Mouse (Mus musculus) heart, adult 18-20 months (tissue): ENCODE measurements around the gene Zfp568. TPM values are rescaled to one million over a fixed set of nuclear protein-coding genes. Genes with fewer than 3 reads are reported as not detected.
A peak's percentile ranks its signal among the peaks of the same experiment; 100 is the strongest.

ENCODE experiments used
- DNase-seq, 2 experiments: peaks; one replicate each; pipeline ENCODE4 v3.0.0; 2021 to 2022; ENCODE audit warnings: mixed read lengths in 1 of 2
- total RNA-seq, 2 experiments: library from RNA; stranded (reverse); gene quantifications; 2 replicates each; pipeline ENCODE4 v1.2.3; 2021

Zfp568 gene
- total RNA-seq, 2 experiments from 2014 or later: 24.0 to 31.6 TPM

DNA sequence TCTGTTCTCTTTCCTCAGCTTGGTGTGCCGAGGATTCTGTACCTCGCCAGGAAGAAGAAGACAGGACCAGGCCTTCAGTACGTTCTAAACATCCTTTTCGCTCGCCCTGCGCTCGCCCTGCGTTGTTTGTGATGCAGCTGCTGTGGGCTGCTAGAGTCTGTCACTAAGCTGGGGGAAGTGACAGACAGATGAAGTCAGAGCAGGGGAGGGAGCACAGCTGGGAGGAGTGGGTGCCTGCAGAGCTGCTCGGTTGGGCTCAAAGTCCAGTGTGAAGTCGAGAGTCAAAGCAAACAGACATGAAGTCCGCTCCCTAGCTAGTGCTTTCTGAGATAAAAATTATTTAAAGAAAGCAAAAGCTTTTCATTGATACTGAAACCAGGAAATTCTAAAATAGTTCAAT is 5.3 kb downstream of the Zfp568 start:
- DNase-seq: no peak

DNA sequence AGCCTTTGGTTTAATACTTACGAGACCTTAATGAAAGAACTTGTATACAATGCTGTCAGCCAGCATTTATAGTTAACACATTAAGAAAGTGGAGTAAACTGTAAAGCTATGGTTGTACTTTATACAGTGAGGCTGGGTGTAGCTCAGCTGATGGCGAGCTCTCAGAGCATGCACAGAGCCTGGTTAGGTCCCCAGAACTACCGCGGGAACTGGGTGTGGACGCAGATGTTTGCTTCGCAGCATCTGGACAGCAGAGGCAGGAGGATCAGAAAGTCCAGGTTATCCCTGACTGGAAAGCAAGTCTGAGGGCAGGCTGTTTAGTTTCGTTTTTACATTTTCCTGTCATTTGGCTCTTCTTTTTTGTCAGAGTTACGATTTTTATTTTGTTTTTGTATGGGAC is 8.9 kb downstream of the Zfp568 start:
- no peak for DNase-seq

DNA sequence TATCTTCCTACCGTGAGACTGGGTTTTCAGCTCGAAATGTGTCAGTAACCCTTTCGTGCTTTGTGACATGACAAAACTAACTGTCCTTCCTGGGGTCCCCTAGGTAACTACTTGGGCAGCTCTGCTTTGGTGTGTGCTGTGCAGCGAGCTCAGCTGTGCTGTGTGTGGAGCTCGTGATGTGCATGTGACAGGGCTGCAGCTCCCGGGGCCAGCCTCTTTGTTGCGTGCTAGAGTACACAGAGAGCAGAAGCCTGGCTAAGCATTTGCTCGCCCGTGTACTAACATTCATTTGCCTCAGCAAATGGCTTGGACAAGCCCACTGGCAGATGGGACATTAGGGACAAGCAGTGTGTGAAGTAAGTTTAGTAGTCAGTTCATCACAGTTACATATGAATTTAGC is 9.6 kb downstream of the Zfp568 start:
- no peak for DNase-seq

DNA sequence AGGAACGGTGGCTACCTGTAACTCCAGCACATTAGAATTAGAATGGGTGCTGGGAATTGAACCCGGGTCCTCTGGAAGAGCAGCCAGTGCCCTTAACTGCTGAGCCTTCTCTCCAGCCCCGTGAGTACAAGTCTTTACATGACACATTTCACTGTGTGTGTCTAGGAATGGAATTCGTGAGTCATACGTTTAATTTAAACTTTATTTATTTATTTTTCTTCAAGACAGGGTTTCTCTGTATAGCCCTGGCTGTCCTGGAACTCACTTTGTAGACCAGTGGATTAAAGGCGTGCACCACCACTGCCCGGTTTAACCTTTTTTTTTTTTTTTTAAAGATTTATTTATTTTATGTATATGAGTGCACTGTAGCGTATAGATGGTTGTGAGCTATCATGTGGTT is 11.4 kb downstream of the Zfp568 start:
- no peak for DNase-seq

DNA sequence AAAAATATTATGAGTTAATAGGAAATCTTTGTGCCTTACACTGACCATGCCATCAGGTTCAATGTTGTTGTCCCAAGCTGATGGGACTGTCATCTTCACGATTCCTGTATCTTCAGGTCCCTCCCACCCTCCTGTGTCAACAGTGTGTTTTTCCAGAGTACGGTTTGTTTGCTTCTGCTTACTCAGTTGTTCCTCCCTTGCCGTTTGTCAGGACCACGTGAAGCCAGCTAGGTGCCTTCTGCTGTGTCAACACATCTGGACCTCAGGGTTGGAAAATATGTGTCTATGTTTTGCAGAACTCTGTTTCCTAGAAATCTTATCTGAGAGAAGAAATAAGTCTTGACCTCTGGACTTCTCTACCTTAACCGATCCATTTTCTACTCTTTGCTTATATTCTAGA is 16.8 kb downstream of the Zfp568 start:
- no peak for DNase-seq

DNA sequence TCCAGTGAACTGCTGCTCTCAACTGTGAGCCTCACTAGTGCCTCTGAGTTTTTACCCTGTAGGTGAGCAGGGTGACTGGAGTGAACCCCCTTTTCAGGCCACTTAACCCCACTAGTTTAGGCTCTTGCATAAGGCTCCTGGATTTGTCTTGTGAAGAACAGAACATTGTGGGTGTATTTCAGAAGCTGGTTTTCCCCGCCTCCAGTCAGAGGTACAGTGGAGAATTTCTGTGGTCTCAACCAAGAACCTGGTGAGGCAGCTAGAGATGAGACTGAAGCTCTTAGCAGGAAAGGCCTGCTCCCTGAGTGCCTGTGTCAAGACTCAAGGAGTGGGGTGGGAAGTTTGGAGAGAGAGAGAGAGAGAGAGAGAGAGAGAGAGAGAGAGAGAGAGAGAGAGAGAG is 23.8 kb downstream of the Zfp568 start:
- no peak for DNase-seq

DNA sequence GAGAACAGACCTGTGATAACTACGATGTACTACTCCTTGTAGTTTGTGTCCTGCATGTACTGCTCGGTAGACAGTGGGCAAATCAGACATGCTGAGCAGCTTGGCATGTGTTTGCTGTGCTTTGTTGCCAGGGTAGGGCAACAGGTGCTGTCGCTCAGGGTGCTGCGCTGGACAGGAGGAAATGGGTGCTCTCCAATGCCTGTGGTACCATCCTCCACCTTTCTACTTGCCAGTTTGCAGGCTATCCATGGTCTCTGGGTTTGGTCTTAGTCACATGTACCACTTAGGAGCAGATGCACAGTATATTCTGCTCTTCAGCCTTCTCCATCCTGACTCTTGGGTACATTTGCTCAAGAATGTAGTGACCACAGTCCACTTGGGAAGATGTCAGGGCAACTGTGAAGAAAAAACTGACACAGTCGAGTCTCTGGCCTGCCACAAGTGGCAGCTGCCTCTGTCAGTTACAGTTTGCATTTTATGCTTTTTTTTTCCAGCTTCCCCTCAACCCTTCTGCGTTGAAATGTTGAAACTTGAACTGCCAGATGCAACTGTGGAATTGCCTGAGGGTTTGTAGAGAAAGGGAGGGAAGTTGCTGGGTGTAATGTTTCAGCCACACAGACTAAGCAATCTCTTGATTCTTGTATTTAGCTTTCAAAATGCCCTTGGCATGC is 24.4 kb downstream of the Zfp568 start:
- DNase-seq: no peak

DNA sequence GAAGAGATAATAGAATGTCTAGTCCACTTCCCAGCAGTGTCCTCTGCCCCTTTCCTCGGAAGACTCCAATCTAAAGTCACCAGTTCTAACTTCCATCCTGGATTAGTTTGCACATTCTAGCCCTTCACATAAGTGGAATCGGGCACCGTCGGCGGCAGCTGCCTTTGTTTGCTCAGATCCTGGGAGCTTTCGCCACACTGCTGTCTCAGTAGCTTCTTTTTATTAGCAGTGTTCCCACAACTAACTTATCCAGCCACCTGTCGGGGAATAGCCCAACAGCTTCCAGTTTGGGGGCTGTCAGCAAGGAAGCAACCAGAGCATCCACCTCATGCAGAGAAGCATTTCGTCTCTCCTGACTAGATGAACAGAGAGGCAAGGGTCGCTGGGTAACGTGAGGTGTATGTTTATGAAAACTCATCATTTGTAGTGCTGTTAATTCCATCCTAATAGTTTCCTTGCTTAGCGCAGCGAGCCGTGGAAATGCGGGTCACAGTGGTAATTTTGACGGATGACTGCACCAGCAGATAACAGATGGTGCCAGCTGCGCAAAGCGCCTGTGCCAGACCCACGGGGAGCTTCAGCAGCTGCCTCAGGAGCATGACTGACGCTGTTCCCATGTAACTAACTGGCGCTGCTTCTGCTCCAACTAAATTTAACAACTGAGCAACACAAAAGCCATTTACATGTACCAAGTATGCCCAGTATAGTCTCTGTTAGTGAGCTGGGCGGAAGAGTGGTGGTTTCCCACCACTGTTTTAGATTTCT is 25.7 kb downstream of the Zfp568 start:
- DNase-seq: peak; percentile 55 to 73

DNA sequence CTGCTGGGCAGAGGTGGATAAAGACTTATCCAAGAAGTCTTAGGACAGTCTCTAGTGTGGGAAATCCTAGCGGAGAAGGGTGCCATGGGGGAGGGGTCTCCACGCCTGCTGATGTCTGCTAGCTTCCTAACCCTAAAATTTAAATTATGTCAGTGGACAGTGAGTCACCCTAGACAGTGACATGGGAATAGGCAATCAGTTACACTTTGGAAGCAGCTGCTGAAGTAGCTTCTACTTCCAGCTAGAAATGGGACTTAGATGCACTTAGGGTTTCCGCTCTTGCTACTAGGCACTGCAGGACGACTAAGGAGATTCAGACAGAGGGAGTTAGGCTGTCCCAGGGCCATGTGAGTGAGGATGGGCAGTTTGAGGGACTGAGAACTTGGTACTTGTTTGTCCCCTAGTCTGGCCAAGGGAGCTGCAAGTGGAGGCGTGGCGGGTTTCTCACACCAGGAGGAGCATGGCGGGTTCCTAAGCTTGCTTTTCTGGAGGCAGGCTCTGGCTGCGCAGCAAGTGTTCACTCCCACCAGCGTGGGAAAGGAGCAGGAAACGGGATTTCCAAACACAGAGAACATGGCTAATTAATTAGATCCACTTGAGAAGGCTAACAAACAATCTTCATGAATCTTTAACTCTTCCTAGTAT is 26.9 kb downstream of the Zfp568 start:
- peak; percentile 20 to 33 for DNase-seq

DNA sequence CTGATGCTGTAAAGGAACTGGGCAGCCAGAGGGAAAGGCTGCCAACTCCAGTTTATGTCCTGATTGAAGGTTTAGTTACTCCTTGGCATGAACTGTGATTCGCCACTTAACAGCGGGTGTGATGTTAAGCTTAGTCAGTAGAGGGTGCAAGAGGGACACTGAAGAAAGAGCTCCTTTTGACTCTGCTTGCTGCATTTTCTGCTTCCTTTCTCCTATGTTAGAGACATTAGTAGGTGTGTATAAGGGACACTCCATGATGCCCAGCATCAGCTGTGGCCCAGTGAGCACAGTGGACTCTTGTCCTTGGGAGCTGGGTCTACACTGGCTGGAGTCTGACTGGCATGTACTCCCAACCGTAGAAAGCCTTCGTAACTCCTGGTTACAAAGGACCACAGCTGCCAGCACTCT is 29.2 kb downstream of the Zfp568 start:
- DNase-seq: peak; percentile 28 to 67

DNA sequence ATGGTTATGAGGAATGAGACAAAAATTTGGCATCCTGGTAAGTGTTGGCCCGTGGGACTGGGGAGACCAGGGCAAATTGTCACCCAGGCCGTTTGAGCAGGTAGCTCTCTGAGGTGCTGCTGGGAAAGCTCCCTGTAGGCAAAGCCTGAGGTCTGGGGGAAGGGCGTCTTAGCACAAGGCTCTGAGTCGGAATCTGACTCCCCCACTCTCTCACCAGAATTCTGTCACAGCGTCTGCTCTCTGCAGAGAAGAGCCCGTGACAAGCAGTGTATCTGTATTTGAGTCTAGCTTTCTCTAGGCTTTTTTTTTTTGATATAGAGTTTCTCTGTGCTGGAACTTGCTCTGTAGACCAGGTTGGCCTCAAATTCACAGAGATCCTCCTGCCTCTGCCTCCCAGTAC is 33.5 kb downstream of the Zfp568 start:
- DNase-seq: no peak

DNA sequence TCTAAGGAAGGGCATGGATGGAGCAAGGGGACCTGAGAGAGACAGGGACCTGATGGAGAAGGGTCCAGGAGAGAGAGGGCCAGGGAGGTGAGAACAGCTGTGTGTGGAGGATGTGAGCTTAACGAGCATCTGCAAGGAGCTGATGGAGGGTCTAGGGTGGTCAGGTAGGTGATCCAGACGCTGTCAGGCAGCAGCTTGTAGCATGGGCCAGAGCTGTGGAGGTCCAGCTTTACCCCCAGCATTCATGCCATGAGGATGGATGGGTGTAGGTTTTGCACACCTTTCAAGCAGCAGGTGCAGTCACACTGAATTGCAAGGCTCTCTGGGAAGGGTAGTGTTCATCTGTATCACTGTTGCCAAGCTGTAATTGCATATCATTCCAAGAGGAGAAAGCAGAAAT is 35.8 kb downstream of the Zfp568 start:
- no peak for DNase-seq

DNA sequence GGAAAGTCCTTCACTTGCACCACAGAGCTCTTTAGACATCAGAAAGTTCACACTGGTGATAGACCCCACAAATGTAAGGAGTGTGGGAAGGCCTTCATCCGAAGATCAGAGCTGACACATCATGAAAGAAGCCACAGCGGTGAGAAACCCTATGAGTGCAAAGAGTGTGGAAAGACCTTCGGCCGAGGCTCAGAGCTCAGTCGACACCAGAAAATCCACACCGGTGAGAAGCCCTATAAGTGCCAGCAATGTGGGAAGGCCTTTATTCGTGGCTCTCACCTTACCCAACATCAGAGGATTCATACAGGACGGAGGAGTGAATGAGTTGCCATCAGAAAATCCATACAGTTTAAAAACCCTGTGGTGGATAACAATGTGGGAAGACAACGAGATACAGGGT is 39.6 kb downstream of the Zfp568 start:
- DNase-seq: no peak

DNA sequence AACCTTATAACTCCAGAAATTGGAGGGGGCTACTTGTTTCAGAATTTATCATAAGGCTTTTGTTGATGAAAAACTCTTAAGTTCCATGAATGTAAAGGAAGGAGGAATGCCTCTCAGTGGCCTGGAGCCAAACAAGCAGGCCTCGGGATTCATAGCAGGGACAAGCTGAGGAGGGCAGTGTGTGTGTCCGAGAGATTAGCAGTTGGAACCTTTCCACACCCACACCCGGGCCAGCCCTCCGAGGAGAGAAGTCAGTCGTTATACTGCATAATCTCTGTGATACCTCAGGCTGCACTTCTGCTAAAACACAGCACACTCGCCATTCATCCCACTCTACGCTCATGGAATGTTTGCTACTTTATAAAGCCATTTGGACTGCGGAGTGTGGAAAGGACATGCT is 40.0 kb downstream of the Zfp568 start:
- no peak for DNase-seq

DNA sequence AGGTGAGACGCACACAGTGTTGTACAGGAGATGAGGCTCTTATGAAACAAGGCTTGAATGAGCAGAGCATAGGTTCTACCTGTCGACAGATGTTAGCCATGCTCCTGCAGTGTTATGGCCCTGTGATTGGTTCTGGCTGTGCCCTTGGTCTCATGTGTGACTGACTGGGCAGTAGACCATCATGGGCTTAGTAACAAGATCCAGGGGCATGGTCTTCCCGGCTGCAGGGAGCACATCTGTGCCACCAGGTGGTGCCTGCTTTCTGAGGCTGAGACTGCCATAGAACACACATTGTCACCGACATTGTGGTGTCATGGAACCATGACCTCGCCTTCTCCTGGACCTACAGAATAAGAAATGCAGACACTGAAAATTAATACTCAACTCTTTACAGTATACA is 41.6 kb downstream of the Zfp568 start:
- no peak for DNase-seq

DNA sequence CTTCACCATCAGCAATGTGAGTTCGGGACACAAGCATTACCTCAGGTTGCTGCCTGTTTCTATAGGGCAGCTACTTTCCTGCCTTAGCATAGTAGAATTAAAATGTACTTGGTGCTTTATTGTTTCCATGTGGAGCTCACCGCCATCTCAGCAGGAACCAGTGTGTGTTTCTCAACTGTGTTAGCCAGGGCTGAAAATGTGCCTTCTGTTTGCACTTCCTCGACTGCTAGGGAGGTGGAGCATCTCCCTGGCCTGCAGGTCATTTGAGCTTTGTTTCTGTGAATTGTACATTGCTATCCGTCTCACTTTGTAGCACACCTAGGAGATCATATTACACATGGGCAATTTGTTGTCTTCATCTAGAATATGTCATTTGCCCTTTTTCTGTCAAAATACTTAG is 43.6 kb downstream of the Zfp568 start:
- no peak for DNase-seq

DNA sequence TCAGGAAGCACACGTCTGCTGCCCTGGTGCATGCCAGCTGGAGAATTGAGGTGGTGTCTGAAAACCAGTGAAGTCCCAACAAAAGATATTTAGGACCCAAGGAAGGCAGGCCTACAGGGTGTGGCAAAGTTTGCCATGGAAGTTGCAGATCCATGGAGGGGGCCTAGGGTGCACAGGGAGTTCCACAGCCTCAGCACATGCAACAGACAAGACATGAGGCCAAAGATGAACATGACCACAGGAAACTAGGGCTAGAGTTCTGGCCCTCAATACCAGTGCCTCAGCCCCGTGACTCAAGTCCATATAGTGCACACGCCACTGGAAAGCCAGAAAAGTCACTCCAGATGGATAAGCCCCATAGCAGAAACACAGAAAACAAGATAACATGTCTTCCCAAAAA is 44.8 kb downstream of the Zfp568 start:
- no peak for DNase-seq

DNA sequence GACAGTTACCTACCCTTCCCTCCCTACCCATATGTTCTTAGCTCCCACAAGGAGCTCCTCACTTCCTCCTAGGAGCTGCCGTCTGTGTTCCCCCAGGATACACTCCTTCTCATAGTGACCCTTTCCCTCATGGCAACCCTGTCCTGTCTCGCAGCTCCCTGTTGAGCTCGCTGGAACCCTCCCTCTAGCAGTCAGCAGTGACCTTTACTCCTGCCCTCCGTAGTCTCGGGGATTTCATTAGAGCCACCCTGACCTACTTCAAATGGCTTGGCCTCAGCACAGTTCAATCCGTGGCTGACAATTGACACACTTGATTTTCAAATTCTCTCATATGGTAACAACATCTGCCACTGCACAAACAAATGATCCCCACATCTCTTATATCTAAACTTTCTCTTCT is 46.9 kb downstream of the Zfp568 start:
- no peak for DNase-seq

DNA sequence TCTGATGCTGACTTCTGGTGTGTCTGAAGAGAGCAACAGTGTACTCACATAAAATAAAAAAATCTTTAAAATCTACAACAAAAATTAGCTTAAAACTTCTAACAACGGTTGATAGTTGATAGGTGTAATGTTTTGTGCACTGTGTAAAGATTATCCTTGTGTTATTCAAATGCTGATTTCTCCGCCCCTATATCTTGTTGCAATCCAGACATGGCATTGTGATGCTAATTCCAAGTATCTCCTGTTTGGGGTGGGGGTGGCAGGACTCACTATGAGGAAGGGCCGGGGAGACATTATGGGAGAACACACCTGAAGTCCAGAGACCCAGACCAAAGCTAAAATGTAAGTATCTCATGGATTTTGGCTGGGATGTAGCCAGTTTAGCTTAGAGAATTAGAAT is 47.6 kb downstream of the Zfp568 start:
- DNase-seq: no peak

DNA sequence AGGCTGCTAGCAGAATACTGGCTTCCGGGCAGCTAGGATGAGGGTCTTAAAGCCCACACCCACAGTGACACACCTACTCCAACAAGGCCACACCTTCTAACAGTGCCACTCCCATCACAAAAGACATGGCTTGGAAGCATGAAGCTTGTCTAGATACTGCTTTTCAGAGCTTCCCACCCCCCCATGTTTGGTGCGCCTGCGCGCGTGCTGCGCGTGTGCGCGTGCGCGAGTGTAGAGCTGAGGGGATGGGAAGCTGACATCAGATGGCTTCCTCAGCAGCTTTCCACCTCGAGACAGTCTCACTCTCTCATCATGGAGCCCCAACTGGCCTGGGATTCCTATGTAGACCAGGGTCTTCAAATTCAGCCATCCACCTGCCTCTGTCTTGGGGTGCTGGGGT is 50.6 kb downstream of the Zfp568 start:
- no peak for DNase-seq

DNA sequence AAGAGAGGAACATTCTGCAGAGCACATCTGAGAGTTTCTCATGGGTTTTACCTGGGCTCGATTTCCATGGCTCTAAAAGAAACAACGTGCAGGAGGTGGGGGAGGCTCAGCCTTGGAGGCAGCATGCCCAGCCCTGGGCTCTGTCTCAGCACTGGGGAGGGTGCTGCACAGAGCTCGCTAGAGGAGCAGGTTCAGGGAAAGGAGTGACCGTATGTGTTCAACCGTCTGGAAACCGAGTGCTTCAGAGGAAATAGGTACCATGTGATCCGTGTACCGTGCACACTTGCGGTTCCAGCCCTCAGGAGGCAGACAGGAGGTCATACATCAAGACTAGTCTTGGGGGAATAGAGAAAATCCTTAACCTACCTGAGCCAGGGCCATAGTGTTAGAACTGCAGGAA is 60.6 kb downstream of the Zfp568 start:
- no peak for DNase-seq

DNA sequence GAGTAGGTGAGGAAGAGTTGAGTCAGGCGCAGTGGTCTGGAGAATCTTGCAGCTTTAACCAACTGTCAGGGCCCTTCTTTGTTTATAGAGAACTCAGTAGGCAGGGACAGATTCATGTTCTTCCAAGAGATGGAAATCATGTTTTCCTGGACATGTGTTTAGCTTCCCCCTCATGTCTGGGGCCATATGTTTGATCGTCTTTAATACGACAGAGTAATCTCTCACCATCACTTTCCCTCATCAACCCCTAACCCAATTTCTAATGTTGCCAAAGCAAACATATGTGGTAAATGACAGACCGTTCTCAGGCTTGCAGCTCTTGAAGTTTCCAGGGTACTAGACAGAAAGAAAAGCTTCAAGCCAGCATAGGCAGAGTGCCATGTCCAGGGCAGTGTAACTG is 64.4 kb downstream of the Zfp568 start:
- DNase-seq: no peak

DNA sequence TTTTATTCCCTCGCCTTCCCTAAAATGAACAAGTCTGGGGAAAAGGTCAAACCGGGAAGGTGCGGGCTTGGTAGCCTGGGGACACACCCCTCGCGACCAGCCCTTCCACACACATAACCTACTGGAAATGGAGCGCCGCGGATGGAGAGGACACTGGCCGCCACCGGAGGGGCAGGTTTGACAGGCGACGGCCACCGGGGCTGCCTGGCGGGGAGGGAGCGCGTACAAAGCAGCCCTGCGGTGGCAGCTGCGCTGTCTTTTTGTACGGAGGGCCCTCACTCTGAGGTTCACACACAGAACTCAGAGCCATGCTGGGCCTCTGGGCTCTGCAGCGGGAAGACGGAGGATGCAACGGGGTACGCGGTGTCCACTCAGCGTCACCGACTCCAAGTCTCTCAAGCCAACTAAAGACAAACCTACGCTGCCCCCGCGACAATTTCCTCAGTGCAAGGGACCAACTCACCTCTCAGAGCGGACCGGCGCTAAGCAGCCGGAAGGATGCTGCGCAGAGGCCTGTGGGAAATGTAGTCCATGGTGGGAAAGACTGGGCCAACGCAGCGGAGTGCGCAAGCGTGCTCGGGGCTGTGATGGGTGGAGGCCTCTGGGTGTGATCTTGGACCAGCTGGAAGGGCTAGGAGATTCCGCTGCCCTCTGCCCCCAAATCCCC is 67.3 kb downstream of the Zfp568 start, which contains the start of gene Zfp14:
Gene Zfp14, minus strand, starts transcription at position 499 of the 667 bp plus-strand sequence.
- DNase-seq: peak; percentile 95 to 96
